13 mouse cellular contexts compared by ENCODE assay signal in the genomic region with DNA sequence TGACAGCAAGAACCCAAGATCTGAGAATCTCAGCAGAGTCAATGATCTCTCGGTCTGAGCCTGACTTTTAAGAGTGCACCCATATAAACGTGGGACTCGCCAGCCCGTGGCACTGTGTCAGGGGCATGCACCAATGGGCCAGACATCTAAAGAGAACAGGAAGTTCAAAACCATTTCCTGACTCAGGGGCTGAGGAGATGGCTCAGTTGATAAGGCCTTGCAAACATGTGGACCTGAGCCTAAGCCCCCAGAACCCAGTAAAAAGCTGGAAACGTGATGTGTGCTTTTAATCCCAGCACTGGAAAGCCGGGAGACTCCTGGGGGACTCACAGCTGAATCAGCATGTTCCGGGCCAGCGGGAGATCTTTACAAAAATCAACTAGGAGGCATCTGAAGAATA. TPM values are rescaled to one million over a fixed set of nuclear protein-coding genes. Genes with fewer than 3 reads are reported as not detected.
A peak's percentile ranks its signal among the peaks of the same experiment; 100 is the strongest.
DNase-seq lines count a peak whose midpoint lies in the region; ATAC-seq and TF ChIP-seq lines count a peak whose summit lies in the region.
"Had no signal": no experiment of that assay in that cellular context is flagged by ENCODE, and none has a peak within 500 bp of the region (broad histone marks: within the 10 kb centered on the region; RNA-seq: fewer than 3 reads in every experiment).

No protein-coding gene starts in this region.

- 42% methylated on average over 8 of the region's 8 CpGs for WGBS in kidney, embryonic 16.5 days
- WGBS in midbrain, embryonic 11.5 days: 79% methylated on average over 8 of the region's 8 CpGs

- no peak for ATAC-seq in kidney, embryonic 16.5 days (ENCODE audit: low FRiP score, low TSS enrichment)
- ATAC-seq in G1E (ENCODE audit: extremely low read depth, insufficient number of reproducible peaks, low FRiP score, poor library complexity, severe bottlenecking): 0 out of 2 replicates have a peak, but pooled peaks have one; percentile 58
- ATAC-seq in midbrain, embryonic 11.5 days (ENCODE audit: low FRiP score): no peak

- H3K4me2 ChIP-seq in kidney, embryonic 16.5 days (replicated peaks; ENCODE audit: low read depth, low read length): no peak overlapping the region
- H3K4me2 ChIP-seq in midbrain, embryonic 11.5 days: no peak overlapping the region
- H3K4me2 ChIP-seq: limb, embryonic 13.5 days had no signal

- H3K36me3 ChIP-seq in kidney, embryonic 16.5 days (ENCODE audit: insufficient read depth, low read length): no peaks in the 10 kb centered on the region; the same call in 1 of the 2 replicates
- peaks cover 88% of the 10 kb centered on the region for H3K36me3 ChIP-seq in G1E (replicated peaks)
- H3K36me3 ChIP-seq in megakaryocyte, embryonic 14.5 days (replicated peaks; ENCODE audit: low read length): peaks cover 83% of the 10 kb centered on the region
- no peaks in the 10 kb centered on the region for H3K36me3 ChIP-seq in midbrain, embryonic 11.5 days (ENCODE audit: control insufficient read depth, insufficient read depth, low read length)
- H3K36me3 ChIP-seq: embryonic facial prominence, embryonic 10.5 days; forebrain, embryonic 10.5 days; limb, embryonic 13.5 days had no signal

- no peak for TF ChIP-seq CTCF in G1E (IDR thresholded peaks at IDR 0.05; ENCODE audit: low read depth, low read length)

- H3K9me3 ChIP-seq in kidney, embryonic 16.5 days (ENCODE audit: low read length): no peaks in the 10 kb centered on the region
- no peaks in the 10 kb centered on the region for H3K9me3 ChIP-seq in G1E (replicated peaks)
- H3K9me3 ChIP-seq in megakaryocyte, embryonic 14.5 days: no peaks in the 10 kb centered on the region
- H3K9me3 ChIP-seq in midbrain, embryonic 11.5 days (ENCODE audit: control insufficient read depth, low read length): no peaks in the 10 kb centered on the region
- H3K9me3 ChIP-seq: embryonic facial prominence, embryonic 10.5 days; forebrain, embryonic 10.5 days; limb, embryonic 13.5 days had no signal

- DNase-seq in kidney, postnatal 25 days: no peak
- DNase-seq in G1E (ENCODE audit: low spot score): no peak
- peak; percentile 83 for DNase-seq in thymus, postnatal 0 days (ENCODE audit: low spot score)
- DNase-seq in right cerebral cortex, adult 2 months (ENCODE audit: low spot score in 2 of 2): no peak
- DNase-seq in urinary bladder, postnatal 36 days (ENCODE audit: low spot score in 2 of 2): no peak
- no peak for DNase-seq in midbrain, embryonic 11.5 days (ENCODE audit: low spot score, missing footprints)
- DNase-seq: cerebellum, adult 8-10 months; gastrocnemius, postnatal 10 days had no signal

- H3K4me1 ChIP-seq in kidney, embryonic 16.5 days (ENCODE audit: insufficient read depth, low read length): peaks cover 23% of the 10 kb centered on the region
- H3K4me1 ChIP-seq in G1E (ENCODE audit: insufficient read depth, low read depth, low read length): peaks cover 70% of the 10 kb centered on the region
- peaks cover 95% of the 10 kb centered on the region for H3K4me1 ChIP-seq in megakaryocyte, embryonic 14.5 days
- no peaks in the 10 kb centered on the region for H3K4me1 ChIP-seq in midbrain, embryonic 11.5 days (ENCODE audit: control insufficient read depth, insufficient read depth, low read length)

- H3K27ac ChIP-seq in kidney, embryonic 16.5 days (ENCODE audit: low read length): peak overlapping the region; percentile 76
- no peak overlapping the region for H3K27ac ChIP-seq in midbrain, embryonic 11.5 days (ENCODE audit: low read depth, low read length)
- H3K27ac ChIP-seq: embryonic facial prominence, embryonic 10.5 days; forebrain, embryonic 10.5 days; limb, embryonic 13.5 days had no signal

- no peaks in the 10 kb centered on the region for H3K27me3 ChIP-seq in kidney, embryonic 16.5 days (ENCODE audit: insufficient read depth, low read length)
- H3K27me3 ChIP-seq in G1E (ENCODE audit: insufficient read depth, low read length): no peaks in the 10 kb centered on the region
- no peaks in the 10 kb centered on the region for H3K27me3 ChIP-seq in megakaryocyte, embryonic 14.5 days (replicated peaks)
- H3K27me3 ChIP-seq in midbrain, embryonic 11.5 days (ENCODE audit: control insufficient read depth, insufficient read depth, low read length): no peaks in the 10 kb centered on the region
- H3K27me3 ChIP-seq: limb, embryonic 13.5 days had no signal

- H3K9ac ChIP-seq in kidney, embryonic 16.5 days (replicated peaks; ENCODE audit: low read length): no peak overlapping the region
- no peak overlapping the region for H3K9ac ChIP-seq in midbrain, embryonic 11.5 days (ENCODE audit: low read length)
- H3K9ac ChIP-seq: limb, embryonic 13.5 days had no signal

- no peak overlapping the region for H3K4me3 ChIP-seq in kidney, embryonic 16.5 days (ENCODE audit: low read length)
- H3K4me3 ChIP-seq in G1E (ENCODE audit: low read depth, low read length): no peak overlapping the region
- peak overlapping the region; percentile 14 for H3K4me3 ChIP-seq in megakaryocyte, embryonic 14.5 days (replicated peaks)
- H3K4me3 ChIP-seq in midbrain, embryonic 11.5 days (ENCODE audit: low read depth, low read length): no peak overlapping the region
- H3K4me3 ChIP-seq: embryonic facial prominence, embryonic 10.5 days; forebrain, embryonic 10.5 days; limb, embryonic 13.5 days had no signal

RNA-seq across cellular contexts. Expression of a gene that starts 26.0 kb away (rescaled TPM):
- 28.8 and 29.0 TPM in 2 replicates for polyA plus RNA-seq in kidney, embryonic 16.5 days (2015; fragmentation: Nextera tagmentation; extraction: Ambion mirVana)
- total RNA-seq in G1E (2014; fragmentation: Nextera tagmentation): 62.1 and 66.9 TPM in 2 replicates
- total RNA-seq in G1E (2017): 15.6 and 17.3 TPM in 2 replicates
- 58.6 and 64.7 TPM in 2 replicates for polyA plus RNA-seq in G1E (2012)
- 55.2 and 58.6 TPM in 2 replicates for polyA plus RNA-seq in megakaryocyte, embryonic 14.5 days (2012; ENCODE audit: insufficient read depth, low replicate concordance)
- polyA plus RNA-seq in thymus, postnatal 0 days (2015; fragmentation: Nextera tagmentation; extraction: Ambion mirVana): 55.9 and 58.5 TPM in 2 replicates
- polyA plus RNA-seq in midbrain, embryonic 11.5 days (2014; fragmentation: Nextera tagmentation; extraction: Ambion mirVana): 4.9 and 5.0 TPM in 2 replicates
